Mouse (Mus musculus): Measurements from ENCODE around the gene Hand2. TPM values are rescaled to one million over a fixed set of nuclear protein-coding genes. Genes with fewer than 3 reads are reported as not detected.
A peak's percentile ranks its signal among the peaks of the same experiment; 100 is the strongest.

The Hand2 gene
- total RNA-seq, 2 experiments from 2014 or later = 53.8 to 68.2 TPM

GRCm38 (mm10) chr8:57322961-57323941 is 2.5 kb downstream of the Hand2 start:
- intact Hi-C loops (cut with DNase I) = loop anchor here (1.0 to 10.0 kb wide), 3 partner anchors 10 to 768 kb away; partner anchors contain the start of genes Cep44, Fbxo8 and Sap30
- peak in 1 of 2 experiments; percentile 59 for DNase-seq

GRCm38 (mm10) chr8:57324091-57324490 is 3.3 kb downstream of the Hand2 start:
- intact Hi-C loops (cut with DNase I) = loop anchor here (5.0 to 10.0 kb wide), 2 partner anchors 163 to 769 kb away; partner anchors contain the start of genes Cep44, Fbxo8 and Sap30
- DNase-seq = no peak

GRCm38 (mm10) chr8:57324671-57325070 is 3.9 kb downstream of the Hand2 start:
- no peak for DNase-seq
- intact Hi-C loops (cut with DNase I) = loop anchor here (5.0 to 10.0 kb wide), 2 partner anchors 163 to 770 kb away; partner anchors contain the start of genes Cep44, Fbxo8 and Sap30

- DNase-seq = no peak
- intact Hi-C loops (cut with DNase I) = loop anchor here (10.0 kb wide), 1 partner anchor 770 kb away; the partner anchor contains the start of genes Cep44 and Fbxo8
Measured at GRCm38 (mm10) chr8:57325111-57325891, 4.5 kb downstream of the Hand2 start.

GRCm38 (mm10) chr8:57326091-57327065 is 5.6 kb downstream of the Hand2 start:
- intact Hi-C loops (cut with DNase I) = loop anchor here (10.0 kb wide), 1 partner anchor 772 kb away; the partner anchor contains the start of genes Cep44 and Fbxo8
- DNase-seq = peak in 1 of 2 experiments; percentile 38

GRCm38 (mm10) chr8:57327281-57328160 is 6.7 kb downstream of the Hand2 start:
- DNase-seq = peak in 1 of 2 experiments; percentile 53

GRCm38 (mm10) chr8:57328161-57328920 is 7.6 kb downstream of the Hand2 start:
- intact Hi-C loops (cut with DNase I) = loop anchor here (10.0 kb wide), 1 partner anchor 774 kb away; the partner anchor contains the start of genes Cep44 and Fbxo8
- peak; percentile 83 to 88 for DNase-seq

More at GRCm38 (mm10) chr8:57327281-57328160, 6.7 kb downstream of the Hand2 start:
- intact Hi-C loops (cut with DNase I) = loop anchor here (10.0 kb wide), 1 partner anchor 773 kb away; the partner anchor contains the start of genes Cep44 and Fbxo8

- intact Hi-C loops (cut with DNase I) = loop anchor here (10.0 kb wide), 1 partner anchor 774 kb away; the partner anchor contains the start of genes Cep44 and Fbxo8
- DNase-seq = no peak
Measured at GRCm38 (mm10) chr8:57328931-57329341, 8.2 kb downstream of the Hand2 start.

GRCm38 (mm10) chr8:57330106-57330505 is 9.3 kb downstream of the Hand2 start:
- intact Hi-C loops (cut with DNase I) = loop anchor here (5.0 to 10.0 kb wide), 3 partner anchors 448 to 648 kb away; no protein-coding TSS in a partner anchor
- no peak for DNase-seq

GRCm38 (mm10) chr8:57331727-57332630 is 11.2 kb downstream of the Hand2 start:
- intact Hi-C loops (cut with DNase I) = loop anchor here (2.0 to 10.0 kb wide), 4 partner anchors 29 to 650 kb away; no protein-coding TSS in a partner anchor
- DNase-seq = peak; percentile 36 to 41

GRCm38 (mm10) chr8:57332676-57333482 is 12.1 kb downstream of the Hand2 start:
- DNase-seq = peak; percentile 31 to 48
- intact Hi-C loops (cut with DNase I) = loop anchor here (2.0 to 10.0 kb wide), 4 partner anchors 28 to 651 kb away; no protein-coding TSS in a partner anchor

GRCm38 (mm10) chr8:57333483-57333770 is 12.6 kb downstream of the Hand2 start:
- DNase-seq = peak; percentile 36 to 55
- intact Hi-C loops (cut with DNase I) = loop anchor here (2.0 to 10.0 kb wide), 4 partner anchors 27 to 651 kb away; no protein-coding TSS in a partner anchor

GRCm38 (mm10) chr8:57333795-57334551 is 13.2 kb downstream of the Hand2 start:
- DNase-seq = peak; percentile 58 to 69
- intact Hi-C loops (cut with DNase I) = loop anchor here (2.0 to 10.0 kb wide), 4 partner anchors 27 to 652 kb away; no protein-coding TSS in a partner anchor

- no peak for DNase-seq
Measured at GRCm38 (mm10) chr8:57334714-57335113, 13.9 kb downstream of the Hand2 start.

More at GRCm38 (mm10) chr8:57334714-57335113, 13.9 kb downstream of the Hand2 start:
- intact Hi-C loops (cut with DNase I) = loop anchor here (5.0 to 10.0 kb wide), 3 partner anchors 452 to 652 kb away; no protein-coding TSS in a partner anchor

All from heart, postnatal 36 days (tissue).